Mouse (Mus musculus) frontal cortex, postnatal 25 days (tissue): Measurements from ENCODE around the gene Gpatch2.

Source experiments
- DNase-seq, 2 experiments: peaks; one replicate each; pipeline ENCODE4 v3.0.0; 2022; ENCODE audit warnings: low spot score in 2 of 2

The Gpatch2 gene

DNA sequence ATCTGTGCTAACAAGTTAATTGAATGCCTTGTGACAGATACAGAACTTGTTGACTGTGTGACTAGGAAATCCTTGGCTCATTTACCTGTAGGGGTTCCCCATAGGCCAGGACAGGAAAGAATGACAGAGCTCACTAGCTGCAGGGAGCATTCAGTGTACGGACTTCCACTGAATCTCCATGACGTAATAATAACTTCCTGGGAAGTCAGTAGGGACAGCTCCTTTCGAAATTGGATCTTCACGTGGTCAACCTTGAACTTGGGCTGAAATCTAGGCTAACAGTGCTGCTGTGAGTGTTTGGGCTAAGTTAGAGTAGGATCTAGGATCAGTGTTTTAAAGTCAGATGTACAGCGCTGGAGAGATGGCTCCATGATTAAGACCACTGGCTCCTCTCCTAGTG lies 29.4 kb downstream of the Gpatch2 start:
- no peak for DNase-seq

- DNase-seq = no peak
Observed at GRCm38 (mm10) chr1:187250741-187251262, 35.5 kb downstream of the Gpatch2 start.

- no peak for DNase-seq
Observed at GRCm38 (mm10) chr1:187258756-187259155, 43.4 kb downstream of the Gpatch2 start.

DNA sequence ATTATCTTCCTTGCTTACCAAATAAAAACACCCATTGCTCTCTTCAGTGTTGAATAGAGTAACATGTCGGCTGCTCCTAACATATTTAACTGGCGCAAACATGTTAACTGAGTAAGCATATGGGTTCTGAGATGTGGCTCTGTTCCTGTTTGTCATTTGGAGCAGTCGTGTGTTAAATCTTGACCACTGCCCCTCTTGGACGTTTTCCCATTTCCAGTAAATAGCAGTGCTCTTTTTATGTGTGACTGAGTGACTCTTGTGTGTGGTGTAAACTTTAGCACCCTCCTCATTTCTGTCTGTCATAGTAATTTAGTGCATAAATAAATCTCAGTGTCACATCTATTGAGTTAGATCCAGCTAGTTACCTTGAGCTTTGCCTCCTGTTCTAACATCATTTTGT lies 52.3 kb downstream of the Gpatch2 start:
- no peak for DNase-seq

DNA sequence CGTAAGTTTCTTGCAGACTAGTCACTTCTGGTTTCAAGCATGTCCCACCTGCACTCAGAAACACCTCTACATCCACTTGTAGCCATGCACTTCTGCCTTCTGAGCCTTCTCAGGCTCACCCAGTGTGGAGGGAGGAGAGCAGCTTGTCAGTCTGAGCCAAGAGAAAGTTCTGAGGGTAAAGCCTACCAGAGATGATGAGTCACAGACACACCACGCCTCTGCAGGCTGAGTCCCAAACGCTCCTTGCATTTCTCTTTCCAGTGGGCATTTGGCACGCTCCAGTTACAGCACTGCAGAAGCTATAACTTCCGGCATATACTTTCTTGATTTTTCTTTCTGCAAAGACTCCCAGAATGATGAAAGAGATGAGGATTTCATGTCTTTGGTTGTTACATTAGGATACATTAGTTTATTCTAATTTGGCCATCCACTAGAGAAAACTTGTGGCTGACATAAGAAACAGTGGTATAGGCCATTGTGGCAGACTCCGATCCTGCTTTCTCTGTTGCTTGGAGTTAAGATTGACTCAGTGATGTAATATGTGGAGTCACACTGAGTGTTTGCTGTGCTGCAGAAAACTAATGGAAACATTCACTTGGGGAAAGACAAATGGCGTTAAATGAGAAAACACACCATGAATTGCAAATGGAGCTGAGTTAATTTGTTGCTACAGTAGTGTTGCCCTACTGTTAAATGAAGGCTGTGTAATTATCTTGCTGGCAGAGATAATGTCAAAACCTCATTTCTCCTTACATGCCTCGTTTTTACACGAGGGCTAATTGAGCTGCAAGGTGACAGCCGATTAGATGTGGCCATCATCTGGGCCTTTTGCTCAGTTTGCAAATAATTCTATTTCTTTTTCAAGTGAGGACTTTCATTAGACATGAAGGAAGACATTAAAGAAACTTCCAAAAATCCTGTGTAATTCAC lies 55.3 kb downstream of the Gpatch2 start:
- peak in 1 of 2 experiments; percentile 23 for DNase-seq

GRCm38 (mm10) chr1:187277324-187277723 lies 62.0 kb downstream of the Gpatch2 start:
- no peak for DNase-seq

DNA sequence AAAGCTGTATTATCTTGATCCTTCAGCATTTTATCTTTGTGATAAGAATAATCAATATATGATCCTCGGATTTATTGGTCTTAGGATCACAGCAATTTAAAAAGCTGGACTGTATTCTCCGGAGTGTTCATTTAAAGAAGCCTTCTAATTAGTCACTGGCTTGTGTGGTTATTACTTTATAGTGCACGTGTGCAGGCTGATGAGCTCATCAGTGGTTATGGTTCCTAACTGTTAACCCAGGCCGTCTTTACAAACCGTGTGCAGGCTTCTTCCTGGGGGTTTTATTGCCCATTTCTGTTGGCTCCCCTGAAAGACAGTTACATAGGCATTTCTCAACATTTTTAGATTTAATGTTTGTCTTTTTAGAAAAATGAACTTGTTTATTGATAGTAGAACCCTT lies 63.2 kb downstream of the Gpatch2 start:
- DNase-seq = no peak

- DNase-seq = no peak
Observed at GRCm38 (mm10) chr1:187279776-187280175, 64.5 kb downstream of the Gpatch2 start.

DNA sequence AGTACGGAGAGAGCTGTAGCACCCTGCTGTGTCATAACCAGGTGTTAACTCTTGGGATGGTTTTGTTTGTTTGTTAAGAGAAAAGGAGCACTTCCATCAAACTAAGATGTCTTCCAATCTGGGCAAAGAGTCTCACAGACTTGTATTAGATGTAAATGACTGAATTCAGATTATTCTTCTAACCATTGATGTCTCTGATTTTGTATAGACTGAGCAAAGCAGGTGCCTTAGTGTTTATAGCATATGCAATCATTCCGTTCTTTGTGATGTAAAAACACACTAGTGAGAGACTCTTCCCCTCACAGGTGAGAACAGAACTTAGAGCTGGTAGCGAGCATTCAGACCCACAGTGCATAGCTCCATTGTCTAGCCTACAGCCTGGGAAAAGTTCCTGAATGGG lies 67.0 kb downstream of the Gpatch2 start:
- no peak for DNase-seq

GRCm38 (mm10) chr1:187282804-187283203 lies 67.5 kb downstream of the Gpatch2 start:
- DNase-seq = no peak

DNA sequence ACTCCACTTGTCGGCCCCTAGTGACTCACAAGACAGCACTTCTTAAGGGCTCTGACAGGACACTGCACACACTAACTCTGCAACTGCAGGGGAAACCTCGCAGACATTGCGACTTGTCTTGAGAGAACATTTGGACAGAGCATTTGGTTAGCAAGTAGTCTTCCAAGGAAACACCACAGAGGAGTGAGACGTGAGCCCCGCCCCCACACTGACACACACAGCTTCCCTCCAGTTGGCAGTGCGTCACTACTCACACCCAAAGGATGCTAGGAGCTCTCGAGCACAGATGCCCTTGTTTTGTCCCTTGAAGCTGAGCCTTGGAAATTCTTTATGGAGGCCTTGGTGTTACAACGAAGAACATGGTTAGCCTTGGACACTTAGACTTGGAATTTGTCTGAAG lies 70.4 kb downstream of the Gpatch2 start:
- DNase-seq = no peak

GRCm38 (mm10) chr1:187286411-187286810 lies 71.1 kb downstream of the Gpatch2 start:
- no peak for DNase-seq

GRCm38 (mm10) chr1:187286924-187287323 lies 71.6 kb downstream of the Gpatch2 start:
- no peak for DNase-seq

GRCm38 (mm10) chr1:187290186-187290585 lies 74.9 kb downstream of the Gpatch2 start:
- no peak for DNase-seq

- DNase-seq = no peak
Observed at GRCm38 (mm10) chr1:187291480-187292394, 76.4 kb downstream of the Gpatch2 start.

DNA sequence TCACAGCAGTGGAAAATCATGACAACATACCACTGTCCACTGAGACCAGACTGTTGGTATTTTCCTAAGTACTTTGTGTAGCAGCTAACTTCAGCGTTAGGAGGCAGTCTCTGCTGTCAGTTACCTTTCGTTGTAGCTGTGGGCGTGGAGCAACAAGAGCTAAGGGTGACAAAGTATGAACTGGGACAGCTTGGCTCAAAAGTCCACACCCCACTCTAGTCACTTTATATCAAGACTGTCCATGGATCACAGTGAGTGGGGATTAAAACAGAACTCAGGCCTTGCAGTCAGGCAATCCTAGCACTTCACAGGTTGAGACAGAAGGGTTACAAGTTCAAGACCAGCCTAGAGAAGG lies 77.1 kb downstream of the Gpatch2 start:
- DNase-seq = no peak

- DNase-seq = no peak
Observed at GRCm38 (mm10) chr1:187293233-187293632, 77.9 kb downstream of the Gpatch2 start.

DNA sequence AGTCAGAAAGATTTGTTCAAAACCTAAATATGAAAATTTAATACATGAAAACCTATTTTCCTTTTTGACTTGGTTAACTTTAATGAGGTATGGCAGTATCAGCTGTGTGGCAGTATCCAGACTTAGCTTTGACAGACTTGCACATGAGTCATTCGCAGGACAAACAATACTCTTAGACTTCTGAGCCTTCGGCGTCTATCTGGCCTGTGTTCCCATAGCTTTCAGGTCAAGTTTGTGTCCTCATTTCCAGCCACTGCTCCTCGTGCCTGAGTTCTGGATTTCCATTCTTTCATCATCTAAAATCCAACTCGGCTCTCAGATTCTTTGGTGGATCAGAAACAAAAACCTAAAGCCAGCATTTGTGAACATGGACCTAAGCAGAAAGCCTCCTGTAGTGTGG lies 79.2 kb downstream of the Gpatch2 start:
- DNase-seq = no peak

DNA sequence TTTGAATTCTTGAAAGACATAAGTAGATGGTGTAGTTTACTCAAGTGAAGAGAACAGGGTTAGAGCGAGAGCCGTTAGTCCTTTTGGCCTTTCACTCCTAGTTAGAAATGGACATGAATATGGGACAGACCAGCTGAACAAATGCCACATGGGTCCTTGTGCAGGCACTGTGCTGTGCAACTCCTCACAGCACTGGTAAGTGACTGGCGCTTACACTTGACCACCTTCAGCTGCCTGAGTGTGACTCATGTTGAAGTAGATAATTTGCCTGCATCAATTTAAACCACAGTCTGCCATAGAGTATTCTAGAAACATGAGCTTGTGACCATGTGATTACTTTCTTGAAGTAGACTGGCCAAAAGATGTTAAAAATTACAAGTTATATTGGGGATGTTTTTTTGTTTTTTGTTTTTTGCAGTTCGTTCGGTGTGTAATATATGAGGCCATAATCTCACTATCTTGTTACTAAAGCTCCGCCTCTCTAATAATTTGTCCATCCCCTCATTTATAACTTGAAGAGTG lies 79.8 kb downstream of the Gpatch2 start:
- no peak for DNase-seq

GRCm38 (mm10) chr1:187295711-187296110 lies 80.4 kb downstream of the Gpatch2 start:
- DNase-seq = no peak

- no peak for DNase-seq
Observed at GRCm38 (mm10) chr1:187299236-187299635, 83.9 kb downstream of the Gpatch2 start.

DNA sequence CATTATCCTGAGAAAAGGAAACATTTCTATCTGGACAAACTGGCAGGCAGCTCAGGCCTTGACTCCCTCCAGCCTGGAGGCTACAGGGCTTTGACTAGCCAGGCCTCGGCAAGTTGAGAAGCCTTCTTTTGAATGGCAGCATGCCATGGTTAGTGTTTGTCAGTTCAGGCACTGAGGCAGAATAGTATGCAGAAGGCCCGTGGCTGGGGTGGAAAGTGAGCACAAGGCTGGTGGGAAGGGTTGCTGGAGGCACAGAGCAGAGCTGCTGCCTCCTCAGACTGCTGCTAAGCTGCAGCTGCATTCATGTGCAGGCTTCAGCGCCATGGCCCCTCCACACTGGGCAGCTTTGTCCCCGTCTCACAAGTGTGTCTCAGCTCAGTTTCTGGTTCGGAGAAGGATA lies 85.3 kb downstream of the Gpatch2 start:
- DNase-seq = no peak
